Mouse (Mus musculus) spleen, adult 2 months (tissue): ENCODE results near the gene Ext2.

Source experiments
- CTCF ChIP-seq: fragments of 200-500 bp; IDR thresholded peaks from 2 replicates; pipeline ENCODE4 v1.5.1; 2011; ENCODE audit warnings: mild to moderate bottlenecking, inconsistent platforms; ENCODE audit not compliant: insufficient read depth, insufficient read length, insufficient replicate concordance; ENCODE audit errors: extremely low read depth
- POLR2A ChIP-seq: fragments of 200-500 bp; IDR thresholded peaks from 2 replicates; pipeline ENCODE4 v1.6.1; 2011; ENCODE audit warnings: low read depth, low read length, inconsistent platforms

DNA sequence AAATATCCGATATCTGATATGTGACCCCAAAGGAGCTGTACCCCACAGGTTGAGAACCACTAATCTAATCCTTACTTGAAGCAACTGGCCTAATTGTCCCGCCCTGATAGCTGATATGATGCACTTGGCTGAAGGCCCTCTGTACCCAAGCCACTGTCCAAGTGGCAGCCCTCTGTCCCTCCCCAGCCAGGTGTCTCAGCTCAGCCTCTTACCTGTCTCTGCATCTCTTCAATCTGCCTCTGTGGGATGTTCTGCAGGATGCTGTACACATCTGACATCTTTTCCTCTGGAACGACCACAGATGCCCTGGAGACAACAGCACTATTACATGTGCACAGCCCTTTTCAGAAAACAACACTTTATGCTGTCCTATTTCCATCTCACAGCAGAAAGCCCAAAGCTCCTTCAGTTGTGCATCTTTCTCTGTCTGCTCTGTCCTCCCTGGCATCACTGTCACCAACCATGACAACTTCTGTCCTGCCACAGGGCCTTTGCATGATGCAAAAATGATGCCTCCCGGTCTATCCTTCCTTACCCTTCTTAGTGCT, 31.5 kb downstream of the Ext2 start:
- TF ChIP-seq CTCF (no peak), POLR2A (no peak)
